Comparison of ENCODE assay signal across 7 mouse cellular contexts in genomic region chr12:14151921-14152320, GRCm38 (mm10). TPM values are rescaled to one million over a fixed set of nuclear protein-coding genes. Genes with fewer than 3 reads are reported as not detected.
DNase-seq lines count a peak whose midpoint lies in the region; ATAC-seq and TF ChIP-seq lines count a peak whose summit lies in the region.

TSS of gene Fam84a (minus strand) at chr12:14152054.

- peak; percentile 96 for DNase-seq in brain, adult 2 months (ENCODE audit: low read depth, low spot score)
- DNase-seq in heart, adult 18-20 months: peak; percentile 85 to 86
- peak; percentile 93 for DNase-seq in kidney, adult 2 months
- DNase-seq in left cerebral cortex, postnatal 4 days: peak; percentile 98

- H3K27me3 ChIP-seq in embryonic facial prominence, embryonic 12.5 days: peaks cover 33% of the 10 kb centered on the region
- no peaks in the 10 kb centered on the region for H3K27me3 ChIP-seq in kidney, adult 2 months (replicated peaks; ENCODE audit: control insufficient read depth, insufficient read depth, low read length)
- H3K27me3 ChIP-seq in midbrain, embryonic 13.5 days: peaks cover 7% of the 10 kb centered on the region; the same call in 1 of the 2 replicates
- H3K27me3 ChIP-seq in stomach, embryonic 14.5 days (ENCODE audit: control insufficient read depth, insufficient read depth, low read length): peaks cover 9% of the 10 kb centered on the region; the same call in 1 of the 2 replicates

- intact Hi-C loops in left cerebral cortex, postnatal 4 days (cut with DNase I): loop anchor here (10.0 kb wide), 2 partner anchors 923 to 1263 kb away; no protein-coding TSS in a partner anchor

- peak within 1 kb of the TSS; percentile 31 for H3K9ac ChIP-seq in embryonic facial prominence, embryonic 12.5 days
- peak within 1 kb of the TSS; percentile 71 for H3K9ac ChIP-seq in midbrain, embryonic 13.5 days (replicated peaks)
- H3K9ac ChIP-seq in stomach, embryonic 14.5 days (replicated peaks; ENCODE audit: low read depth, low read length): peak within 1 kb of the TSS; percentile 21; the same call in 1 of the 2 replicates

- peak; percentile 98 for ATAC-seq in embryonic facial prominence, embryonic 12.5 days (ENCODE audit: insufficient number of reproducible peaks, insufficient read depth, low FRiP score, low TSS enrichment)
- ATAC-seq in midbrain, embryonic 13.5 days: peak; percentile 99
- ATAC-seq in stomach, embryonic 14.5 days (ENCODE audit: insufficient number of reproducible peaks, insufficient read depth, low FRiP score, low read depth): peak; percentile 94

- no peak within 1 kb of the TSS for H3K27ac ChIP-seq in embryonic facial prominence, embryonic 12.5 days
- no peak within 1 kb of the TSS for H3K27ac ChIP-seq in kidney, adult 2 months (ENCODE audit: insufficient read depth, low read depth, low read length)
- H3K27ac ChIP-seq in midbrain, embryonic 13.5 days: peak within 1 kb of the TSS; percentile 71
- no peak within 1 kb of the TSS for H3K27ac ChIP-seq in stomach, embryonic 14.5 days (ENCODE audit: low read length)

- peak within 1 kb of the TSS; percentile 71 for H3K4me2 ChIP-seq in embryonic facial prominence, embryonic 12.5 days (replicated peaks)
- peak within 1 kb of the TSS; percentile 95 for H3K4me2 ChIP-seq in midbrain, embryonic 13.5 days (replicated peaks)
- peak within 1 kb of the TSS; percentile 67 for H3K4me2 ChIP-seq in stomach, embryonic 14.5 days (replicated peaks; ENCODE audit: low read depth, low read length)

- 0 out of 2 replicates have a peak, but pooled peaks cover 12% of the 10 kb centered on the region for H3K4me1 ChIP-seq in embryonic facial prominence, embryonic 12.5 days
- peaks cover 3% of the 10 kb centered on the region; the same call in 1 of the 2 replicates for H3K4me1 ChIP-seq in kidney, adult 2 months (ENCODE audit: control insufficient read depth, insufficient read depth, low read length)
- peaks cover 32% of the 10 kb centered on the region for H3K4me1 ChIP-seq in midbrain, embryonic 13.5 days (replicated peaks)
- H3K4me1 ChIP-seq in stomach, embryonic 14.5 days (ENCODE audit: control insufficient read depth, insufficient read depth, low read length): peaks cover 5% of the 10 kb centered on the region; the same call in 1 of the 2 replicates

- H3K4me3 ChIP-seq in embryonic facial prominence, embryonic 12.5 days: peak within 1 kb of the TSS; percentile 50
- peak within 1 kb of the TSS; percentile 83 for H3K4me3 ChIP-seq in kidney, adult 2 months (ENCODE audit: insufficient read depth, low read depth, low read length)
- H3K4me3 ChIP-seq in midbrain, embryonic 13.5 days (replicated peaks): peak within 1 kb of the TSS; percentile 69
- peak within 1 kb of the TSS; percentile 49 for H3K4me3 ChIP-seq in stomach, embryonic 14.5 days (ENCODE audit: low read depth, low read length)

- under 1% methylated on average over 31 of the region's 31 CpGs for WGBS in embryonic facial prominence, embryonic 12.5 days
- WGBS in kidney, adult 2 months: 1% methylated on average over 31 of the region's 31 CpGs
- WGBS in midbrain, embryonic 13.5 days: under 1% methylated on average over 31 of the region's 31 CpGs
- under 1% methylated on average over 31 of the region's 31 CpGs for WGBS in stomach, embryonic 14.5 days

- H3K36me3 ChIP-seq in embryonic facial prominence, embryonic 12.5 days: no peaks in the 10 kb centered on the region
- H3K36me3 ChIP-seq in kidney, adult 2 months (ENCODE audit: control insufficient read depth, insufficient read depth, low read length): no peaks in the 10 kb centered on the region
- H3K36me3 ChIP-seq in midbrain, embryonic 13.5 days: no peaks in the 10 kb centered on the region
- H3K36me3 ChIP-seq in stomach, embryonic 14.5 days (ENCODE audit: control insufficient read depth, insufficient read depth, low read length): no peaks in the 10 kb centered on the region

- no peaks in the 10 kb centered on the region for H3K9me3 ChIP-seq in embryonic facial prominence, embryonic 12.5 days
- H3K9me3 ChIP-seq in midbrain, embryonic 13.5 days: no peaks in the 10 kb centered on the region
- H3K9me3 ChIP-seq in stomach, embryonic 14.5 days (ENCODE audit: control insufficient read depth, low read depth, low read length): no peaks in the 10 kb centered on the region

- TF ChIP-seq POLR2A in kidney, adult 2 months (IDR thresholded peaks at IDR 0.05; ENCODE audit: low read depth, low read length): peak; percentile 87

- TF ChIP-seq CTCF in kidney, adult 2 months (conservative IDR thresholded peaks at IDR 0.05; ENCODE audit: insufficient read depth, insufficient read length, low read depth, low read length): no peak

RNA-seq across cellular contexts. Expression of gene Fam84a, which starts in this region (rescaled TPM):
- 17.6 and 19.2 TPM in 2 replicates for polyA plus RNA-seq in embryonic facial prominence, embryonic 12.5 days (2016; fragmentation: Nextera tagmentation; extraction: Ambion mirVana)
- total RNA-seq in heart, adult 18-20 months (2021): under 1 TPM; 0.35 to 0.98 TPM
- 5.4 and 6.3 TPM in 2 replicates for polyA plus RNA-seq in kidney, adult 2 months (2012; rRNA removed)
- 10 to 100 TPM; 53.3 to 55.5 TPM for total RNA-seq in left cerebral cortex, postnatal 4 days (2021)
- 41.8 and 48.4 TPM in 2 replicates for polyA plus RNA-seq in midbrain, embryonic 13.5 days (2015; fragmentation: Nextera tagmentation; extraction: Ambion mirVana)
- 28.3 and 30.9 TPM in 2 replicates for polyA plus RNA-seq in stomach, embryonic 14.5 days (2014; fragmentation: Nextera tagmentation; extraction: Ambion mirVana)

Comparison
In these comparisons a context has a peak if more than half of its experiments do, and no peak if none do; other contexts are left out.
1. RNA of gene Fam84a (total RNA-seq): 53.3 to 55.5 TPM in left cerebral cortex, postnatal 4 days; 0.35 to 0.98 TPM in heart, adult 18-20 months; every median in the first group is over 10 times any median in the second.
2. Peak in DNase-seq in heart, adult 18-20 months; RNA of the gene not detected or under 1 TPM.
3. H3K9ac ChIP-seq: peak in every context shown above with its lines; median percentile 71 in midbrain, embryonic 13.5 days; 31 in embryonic facial prominence, embryonic 12.5 days; 21 in stomach, embryonic 14.5 days.
4. Peak in every context shown above with its lines, with median percentiles within 50 percentile points of each other: DNase-seq, ATAC-seq, H3K4me2 ChIP-seq and H3K4me3 ChIP-seq.